Mouse (Mus musculus) heart, embryonic 10.5 days (tissue): ENCODE measurements around the gene 9530077C05Rik. TPM values are rescaled to one million over a fixed set of nuclear protein-coding genes. Genes with fewer than 3 reads are reported as not detected.

Experiments
- DNase-seq: peaks from one replicate; pipeline ENCODE4 v3.0.0-alpha.2; 2017; ENCODE audit warnings: low spot score
- H3K27ac ChIP-seq: fragments of 300-500 bp; sonication (generic); 2 replicates; pipeline ENCODE4 v1.5.1; 2016; ENCODE audit warnings: mild to moderate bottlenecking
- H3K27me3 ChIP-seq: fragments of 300-500 bp; sonication (generic); 2 replicates; pipeline ENCODE4 v1.6.1; 2016; ENCODE audit warnings: mild to moderate bottlenecking; ENCODE audit not compliant: poor library complexity, insufficient read depth, severe bottlenecking
- H3K36me3 ChIP-seq: fragments of 300-500 bp; sonication (generic); 2 replicates; pipeline ENCODE4 v1.6.1; 2016; ENCODE audit warnings: mild to moderate bottlenecking, moderate library complexity
- H3K4me1 ChIP-seq: fragments of 300-500 bp; sonication (generic); 2 replicates; pipeline ENCODE4 v1.6.1; 2016; ENCODE audit warnings: mild to moderate bottlenecking
- H3K4me3 ChIP-seq: fragments of 300-500 bp; sonication (generic); 2 replicates; pipeline ENCODE4 v1.5.1; 2016; ENCODE audit warnings: mild to moderate bottlenecking, moderate library complexity
- H3K9me3 ChIP-seq: fragments of 300-500 bp; sonication (generic); 2 replicates; pipeline ENCODE4 v1.6.1; 2016; ENCODE audit warnings: mild to moderate bottlenecking, moderate library complexity
- WGBS: fragments of 180-500 bp; shearing (Covaris S2); methylation state at CpG from one replicate; pipeline ENCODE4 v1.1.7; 2016; 5-methylcytosine and 5-hydroxymethylcytosine counted together
- polyA plus RNA-seq: library from polyadenylated mRNA; unstranded; fragments of >200 nt; fragmentation: Nextera tagmentation; extraction: Ambion mirVana; gene quantifications from 2 replicates; pipeline ENCODE4 v1.2.1, GENCODE M21; 2016

The 9530077C05Rik gene
- polyA plus RNA-seq, 1 experiment from 2014 or later = 4.6 TPM

GRCm38 (mm10) chr9:22475424-22475868 lies 64.1 kb downstream of the 9530077C05Rik start, which contains the start of gene Bbs9:
Gene Bbs9, plus strand, starts transcription at chr9:22475715.
- peaks cover 7% of the 10 kb centered on the region for H3K4me1 ChIP-seq
- peak within 1 kb of the TSS; percentile 77 for H3K4me3 ChIP-seq
- H3K36me3 ChIP-seq = no peaks in the 10 kb centered on the region
- H3K27me3 ChIP-seq = no peaks in the 10 kb centered on the region
- peak within 1 kb of the TSS; percentile 76 for H3K27ac ChIP-seq
- peak; percentile 99 for DNase-seq
- no peaks in the 10 kb centered on the region for H3K9me3 ChIP-seq
- under 1% methylated on average over 25 of the region's 25 CpGs for WGBS

GRCm38 (mm10) chr9:22476265-22476664 lies 65.0 kb downstream of the 9530077C05Rik start:
- Histone ChIP-seq H3K4me1 (peaks cover 7% of the 10 kb centered on the region), H3K36me3 (no peaks in the 10 kb centered on the region), H3K9me3 (no peaks in the 10 kb centered on the region), H3K27ac (peak overlapping the region; percentile 76; the same call in 1 of the 2 replicates), H3K4me3 (peak overlapping the region; percentile 77), H3K27me3 (no peaks in the 10 kb centered on the region)
- 5% methylated on average over 10 of the region's 10 CpGs for whole genome bisulfite sequencing
- no peak for DNase-seq

- WGBS = 91% methylated on average over 8 of the region's 8 CpGs
- H3K4me3 ChIP-seq = no peak overlapping the region
- H3K4me1 ChIP-seq = peaks cover 7% of the 10 kb centered on the region
- no peaks in the 10 kb centered on the region for H3K9me3 ChIP-seq
- DNase-seq = no peak
- no peaks in the 10 kb centered on the region for H3K36me3 ChIP-seq
- no peaks in the 10 kb centered on the region for H3K27me3 ChIP-seq
- no peak overlapping the region for H3K27ac ChIP-seq
These were observed 67.6 kb downstream of the 9530077C05Rik start for GRCm38 (mm10) chr9:22478946-22479345.

GRCm38 (mm10) chr9:22483866-22484561 lies 72.7 kb downstream of the 9530077C05Rik start:
- no peak for DNase-seq
- no peaks in the 10 kb centered on the region for H3K36me3 ChIP-seq
- H3K27ac ChIP-seq = no peak overlapping the region
- 92% methylated on average over 8 of the region's 8 CpGs for WGBS
- H3K4me3 ChIP-seq = no peak overlapping the region
- peaks cover 1% of the 10 kb centered on the region; the same call in 1 of the 2 replicates for H3K4me1 ChIP-seq
- H3K9me3 ChIP-seq = no peaks in the 10 kb centered on the region
- H3K27me3 ChIP-seq = no peaks in the 10 kb centered on the region

- H3K27ac ChIP-seq = no peak overlapping the region
- no peaks in the 10 kb centered on the region for H3K36me3 ChIP-seq
- H3K4me1 ChIP-seq = peaks cover 7% of the 10 kb centered on the region
- no peaks in the 10 kb centered on the region for H3K27me3 ChIP-seq
- no peaks in the 10 kb centered on the region for H3K9me3 ChIP-seq
- no peak for DNase-seq
- 82% methylated on average over 12 of the region's 12 CpGs for WGBS
- H3K4me3 ChIP-seq = no peak overlapping the region
These were observed 73.4 kb downstream of the 9530077C05Rik start for GRCm38 (mm10) chr9:22484562-22485308.

GRCm38 (mm10) chr9:22486211-22486610 lies 74.9 kb downstream of the 9530077C05Rik start:
- peaks cover 7% of the 10 kb centered on the region for H3K4me1 ChIP-seq
- H3K4me3 ChIP-seq = no peak overlapping the region
- no peaks in the 10 kb centered on the region for H3K9me3 ChIP-seq
- no peak for DNase-seq
- H3K36me3 ChIP-seq = no peaks in the 10 kb centered on the region
- 88% methylated on average over 7 of the region's 7 CpGs for WGBS
- no peak overlapping the region for H3K27ac ChIP-seq
- no peaks in the 10 kb centered on the region for H3K27me3 ChIP-seq

GRCm38 (mm10) chr9:22488963-22489362 lies 77.7 kb downstream of the 9530077C05Rik start:
- Histone ChIP-seq H3K27ac (no peak overlapping the region), H3K4me1 (peaks cover 7% of the 10 kb centered on the region), H3K4me3 (no peak overlapping the region), H3K9me3 (no peaks in the 10 kb centered on the region), H3K36me3 (0 out of 2 replicates have a peak, but pooled peaks cover 2% of the 10 kb centered on the region), H3K27me3 (no peaks in the 10 kb centered on the region)
- DNase-seq = peak; percentile 70
- WGBS = 49% methylated on average over 9 of the region's 9 CpGs

Other genes with a start within 250 kb of the 9530077C05Rik start
- 0.11 TPM in 2 replicates for gene Zfp872, start 223.4 kb upstream of the 9530077C05Rik start, polyA plus RNA-seq
- 17.2 and 19.2 TPM in 2 replicates for gene Zfp809, start 185.8 kb upstream of the 9530077C05Rik start, polyA plus RNA-seq
- gene Zfp599, start 151.6 kb upstream of the 9530077C05Rik start, polyA plus RNA-seq = 5.1 and 5.4 TPM in 2 replicates
- gene Zfp810, start 103.9 kb upstream of the 9530077C05Rik start, polyA plus RNA-seq = 17.2 and 19.9 TPM in 2 replicates
- gene Anln, start 22.3 kb upstream of the 9530077C05Rik start, polyA plus RNA-seq = 45.7 and 56.3 TPM in 2 replicates
- gene Gm17545, start 42.8 kb downstream of the 9530077C05Rik start, polyA plus RNA-seq = not detected in 2 replicates
- gene Rp9, start 58.2 kb downstream of the 9530077C05Rik start, polyA plus RNA-seq = 37.8 and 52.6 TPM in 2 replicates
- gene Bbs9, start 64.2 kb downstream of the 9530077C05Rik start, polyA plus RNA-seq = 6.7 and 7.2 TPM in 2 replicates